Mouse (Mus musculus): ENCODE data around the gene Cxcl12. TPM values are rescaled to one million over a fixed set of nuclear protein-coding genes. Genes with fewer than 3 reads are reported as not detected.

The Cxcl12 gene
- polyA plus RNA-seq, 1 experiment from 2014 or later: 207 TPM

GRCm38 (mm10) chr6:117175113-117175793 is 6.9 kb downstream of the Cxcl12 start:
- H3K9ac ChIP-seq: no peak overlapping the region
- no peak overlapping the region for H3K4me3 ChIP-seq
- H3K9me3 ChIP-seq (replicated peaks): no peaks in the 10 kb centered on the region
- peaks cover 40% of the 10 kb centered on the region; the same call in 1 of the 2 replicates for H3K36me3 ChIP-seq
- H3K27me3 ChIP-seq (replicated peaks): peaks cover 51% of the 10 kb centered on the region
- H3K27ac ChIP-seq (ENCODE audit: poor library complexity, severe bottlenecking): no peak overlapping the region
- no peak for ATAC-seq (ENCODE audit: insufficient number of reproducible peaks, low FRiP score)
- peaks cover 14% of the 10 kb centered on the region for H3K4me1 ChIP-seq (replicated peaks)
- 66% methylated on average over 2 of the region's 2 CpGs for WGBS
- H3K4me2 ChIP-seq: no peak overlapping the region

- H3K36me3 ChIP-seq: peaks cover 38% of the 10 kb centered on the region; the same call in 1 of the 2 replicates
- no peak overlapping the region for H3K9ac ChIP-seq
- no peaks in the 10 kb centered on the region for H3K9me3 ChIP-seq (replicated peaks)
- 30% methylated on average over 5 of the region's 5 CpGs for WGBS
- no peak overlapping the region for H3K27ac ChIP-seq (ENCODE audit: poor library complexity, severe bottlenecking)
- H3K4me2 ChIP-seq: no peak overlapping the region
- H3K4me3 ChIP-seq: no peak overlapping the region
- H3K27me3 ChIP-seq (replicated peaks): peaks cover 40% of the 10 kb centered on the region
- no peak for ATAC-seq (ENCODE audit: insufficient number of reproducible peaks, low FRiP score)
- peaks cover 14% of the 10 kb centered on the region for H3K4me1 ChIP-seq (replicated peaks)
These were observed 8.1 kb downstream of the Cxcl12 start for GRCm38 (mm10) chr6:117176406-117176805.

- H3K36me3 ChIP-seq: peaks cover 27% of the 10 kb centered on the region; the same call in 1 of the 2 replicates
- no peaks in the 10 kb centered on the region for H3K9me3 ChIP-seq (replicated peaks)
- H3K4me2 ChIP-seq: no peak overlapping the region
- ATAC-seq (ENCODE audit: insufficient number of reproducible peaks, low FRiP score): no peak
- 41% methylated on average over 6 of the region's 6 CpGs for WGBS
- H3K27ac ChIP-seq (ENCODE audit: poor library complexity, severe bottlenecking): no peak overlapping the region
- H3K27me3 ChIP-seq (replicated peaks): peaks cover 23% of the 10 kb centered on the region
- no peak overlapping the region for H3K4me3 ChIP-seq
- H3K9ac ChIP-seq: no peak overlapping the region
- peaks cover 8% of the 10 kb centered on the region for H3K4me1 ChIP-seq (replicated peaks)
These were observed 12.0 kb downstream of the Cxcl12 start for GRCm38 (mm10) chr6:117180303-117180702.

- Histone ChIP-seq H3K4me3 (no peak overlapping the region), H3K27ac (ENCODE audit: poor library complexity, severe bottlenecking) (no peak overlapping the region), H3K4me1 (replicated peaks) (peaks cover 16% of the 10 kb centered on the region), H3K4me2 (no peak overlapping the region), H3K36me3 (no peaks in the 10 kb centered on the region), H3K27me3 (replicated peaks) (0 out of 2 replicates have a peak, but pooled peaks cover 4% of the 10 kb centered on the region), H3K9me3 (replicated peaks) (no peaks in the 10 kb centered on the region), H3K9ac (no peak overlapping the region)
- 79% methylated on average over 4 of the region's 4 CpGs for WGBS
- no peak for ATAC-seq (ENCODE audit: insufficient number of reproducible peaks, low FRiP score)
These were observed 17.0 kb downstream of the Cxcl12 start for GRCm38 (mm10) chr6:117185381-117185780.

GRCm38 (mm10) chr6:117190453-117190852 is 22.1 kb downstream of the Cxcl12 start:
- Histone ChIP-seq H3K4me2 (no peak overlapping the region), H3K27ac (ENCODE audit: poor library complexity, severe bottlenecking) (no peak overlapping the region), H3K9ac (no peak overlapping the region), H3K36me3 (no peaks in the 10 kb centered on the region), H3K4me1 (replicated peaks) (peaks cover 9% of the 10 kb centered on the region), H3K27me3 (replicated peaks) (peaks cover 16% of the 10 kb centered on the region), H3K9me3 (replicated peaks) (no peaks in the 10 kb centered on the region), H3K4me3 (no peak overlapping the region)
- 86% methylated on average over 3 of the region's 3 CpGs for WGBS
- ATAC-seq (ENCODE audit: insufficient number of reproducible peaks, low FRiP score): no peak

GRCm38 (mm10) chr6:117191741-117192140 is 23.4 kb downstream of the Cxcl12 start:
- Histone ChIP-seq H3K27me3 (replicated peaks) (peaks cover 20% of the 10 kb centered on the region), H3K4me2 (no peak overlapping the region), H3K4me1 (replicated peaks) (peaks cover 7% of the 10 kb centered on the region; the same call in 1 of the 2 replicates), H3K36me3 (no peaks in the 10 kb centered on the region), H3K9me3 (replicated peaks) (no peaks in the 10 kb centered on the region), H3K9ac (no peak overlapping the region), H3K4me3 (no peak overlapping the region), H3K27ac (ENCODE audit: poor library complexity, severe bottlenecking) (no peak overlapping the region)
- 83% methylated on average over 6 of the region's 6 CpGs for WGBS
- no peak for ATAC-seq (ENCODE audit: insufficient number of reproducible peaks, low FRiP score)

GRCm38 (mm10) chr6:117192678-117193077 is 24.3 kb downstream of the Cxcl12 start:
- WGBS: 71% methylated on average over 7 of the region's 7 CpGs
- no peak overlapping the region for H3K4me2 ChIP-seq
- no peak for ATAC-seq (ENCODE audit: insufficient number of reproducible peaks, low FRiP score)
- H3K4me1 ChIP-seq (replicated peaks): peaks cover 7% of the 10 kb centered on the region; the same call in 1 of the 2 replicates
- no peaks in the 10 kb centered on the region for H3K9me3 ChIP-seq (replicated peaks)
- no peak overlapping the region for H3K4me3 ChIP-seq
- H3K27me3 ChIP-seq (replicated peaks): peaks cover 26% of the 10 kb centered on the region
- H3K36me3 ChIP-seq: no peaks in the 10 kb centered on the region
- no peak overlapping the region for H3K9ac ChIP-seq
- H3K27ac ChIP-seq (ENCODE audit: poor library complexity, severe bottlenecking): no peak overlapping the region

- Histone ChIP-seq H3K4me2 (no peak overlapping the region), H3K9ac (no peak overlapping the region), H3K36me3 (no peaks in the 10 kb centered on the region), H3K4me1 (replicated peaks) (peaks cover 8% of the 10 kb centered on the region; the same call in 1 of the 2 replicates), H3K4me3 (no peak overlapping the region), H3K27me3 (replicated peaks) (peaks cover 30% of the 10 kb centered on the region), H3K27ac (ENCODE audit: poor library complexity, severe bottlenecking) (no peak overlapping the region), H3K9me3 (replicated peaks) (no peaks in the 10 kb centered on the region)
- ATAC-seq (ENCODE audit: insufficient number of reproducible peaks, low FRiP score): no peak
- 85% methylated on average over 3 of the region's 3 CpGs for WGBS
These were observed 26.9 kb downstream of the Cxcl12 start for GRCm38 (mm10) chr6:117195270-117195669.

GRCm38 (mm10) chr6:117198871-117199270 is 30.5 kb downstream of the Cxcl12 start:
- H3K9me3 ChIP-seq (replicated peaks): no peaks in the 10 kb centered on the region
- peaks cover 18% of the 10 kb centered on the region; the same call in 1 of the 2 replicates for H3K4me1 ChIP-seq (replicated peaks)
- no peak for ATAC-seq (ENCODE audit: insufficient number of reproducible peaks, low FRiP score)
- no peak overlapping the region for H3K4me3 ChIP-seq
- no peak overlapping the region for H3K4me2 ChIP-seq
- no peak overlapping the region for H3K27ac ChIP-seq (ENCODE audit: poor library complexity, severe bottlenecking)
- 64% methylated on average over 4 of the region's 4 CpGs for WGBS
- H3K36me3 ChIP-seq: no peaks in the 10 kb centered on the region
- no peak overlapping the region for H3K9ac ChIP-seq
- H3K27me3 ChIP-seq (replicated peaks): peaks cover 32% of the 10 kb centered on the region

GRCm38 (mm10) chr6:117199718-117200117 is 31.4 kb downstream of the Cxcl12 start:
- WGBS: 28% methylated on average over 2 of the region's 2 CpGs
- Histone ChIP-seq H3K4me1 (replicated peaks) (peaks cover 18% of the 10 kb centered on the region; the same call in 1 of the 2 replicates), H3K9me3 (replicated peaks) (no peaks in the 10 kb centered on the region), H3K4me3 (no peak overlapping the region), H3K9ac (no peak overlapping the region), H3K4me2 (no peak overlapping the region), H3K27me3 (replicated peaks) (peaks cover 29% of the 10 kb centered on the region), H3K36me3 (no peaks in the 10 kb centered on the region), H3K27ac (ENCODE audit: poor library complexity, severe bottlenecking) (no peak overlapping the region)
- ATAC-seq (ENCODE audit: insufficient number of reproducible peaks, low FRiP score): no peak

GRCm38 (mm10) chr6:117200916-117201315 is 32.6 kb downstream of the Cxcl12 start:
- Histone ChIP-seq H3K4me2 (no peak overlapping the region), H3K27me3 (replicated peaks) (peaks cover 22% of the 10 kb centered on the region), H3K4me3 (no peak overlapping the region), H3K27ac (ENCODE audit: poor library complexity, severe bottlenecking) (no peak overlapping the region), H3K9ac (no peak overlapping the region), H3K4me1 (replicated peaks) (peaks cover 14% of the 10 kb centered on the region; the same call in 1 of the 2 replicates), H3K36me3 (no peaks in the 10 kb centered on the region), H3K9me3 (replicated peaks) (no peaks in the 10 kb centered on the region)
- WGBS: 47% methylated on average over 5 of the region's 5 CpGs
- ATAC-seq (ENCODE audit: insufficient number of reproducible peaks, low FRiP score): no peak

Measured in heart, embryonic 12.5 days (tissue).